Mouse (Mus musculus) small intestine, adult 2 months (tissue): Measurements from ENCODE around the gene Elk4.

ENCODE experiments used
- CTCF ChIP-seq: fragments of 200-500 bp; IDR thresholded peaks from 2 replicates; pipeline ENCODE4 v1.5.1; 2012; ENCODE audit warnings: low read depth, mild to moderate bottlenecking, control low read depth, inconsistent platforms, low read length, moderate library complexity, mixed read lengths; ENCODE audit not compliant: insufficient replicate concordance, insufficient read length; ENCODE audit errors: extremely low read depth
- POLR2A ChIP-seq: fragments of 200-500 bp; IDR thresholded peaks from 2 replicates; pipeline ENCODE4 v1.6.1; 2012; ENCODE audit warnings: low read depth, mild to moderate bottlenecking, control low read depth, inconsistent platforms, low read length, moderate library complexity

- no peak for TF ChIP-seq POLR2A
- no peak for TF ChIP-seq CTCF
Measured at GRCm38 (mm10) chr1:131970322-131970660, 37.1 kb upstream of the Elk4 start.
